Mouse (Mus musculus): ENCODE data around the gene Ica1l. TPM values are rescaled to one million over a fixed set of nuclear protein-coding genes. Genes with fewer than 3 reads are reported as not detected.

The Ica1l gene
- total and polyA plus RNA-seq, 2 experiments = not detected

- no peak overlapping the region for H3K9ac ChIP-seq (ENCODE audit: low read depth, low read length)
- TF ChIP-seq CTCF (IDR thresholded peaks at IDR 0.05; ENCODE audit: low read depth, low read length) = no peak
- TF ChIP-seq POLR2A (IDR thresholded peaks at IDR 0.05; ENCODE audit: extremely low read depth, insufficient read depth, low read length) = no peak
- H3K27ac ChIP-seq (replicated peaks; ENCODE audit: insufficient read depth, low read depth, low read length) = no peak overlapping the region
- no peak for DNase-seq (ENCODE audit: extremely low read depth, low read depth, low spot score)
- H3K4me3 ChIP-seq (ENCODE audit: insufficient read depth, low read depth, low read length) = no peak overlapping the region
- no peaks in the 10 kb centered on the region for H3K79me2 ChIP-seq (ENCODE audit: control insufficient read depth, insufficient read depth, low read length)
- no peaks in the 10 kb centered on the region for H3K27me3 ChIP-seq (ENCODE audit: control insufficient read depth, insufficient read depth, low read length)
- 61% methylated on average over 5 of the region's 5 CpGs for WGBS
- H3K4me1 ChIP-seq (ENCODE audit: control insufficient read depth, insufficient read depth, low read length) = no peaks in the 10 kb centered on the region
- H3K36me3 ChIP-seq (ENCODE audit: control insufficient read depth, insufficient read depth, low read length) = no peaks in the 10 kb centered on the region
These were observed 45.6 kb downstream of the Ica1l start for GRCm38 (mm10) chr1:59997352-59997751.

DNA sequence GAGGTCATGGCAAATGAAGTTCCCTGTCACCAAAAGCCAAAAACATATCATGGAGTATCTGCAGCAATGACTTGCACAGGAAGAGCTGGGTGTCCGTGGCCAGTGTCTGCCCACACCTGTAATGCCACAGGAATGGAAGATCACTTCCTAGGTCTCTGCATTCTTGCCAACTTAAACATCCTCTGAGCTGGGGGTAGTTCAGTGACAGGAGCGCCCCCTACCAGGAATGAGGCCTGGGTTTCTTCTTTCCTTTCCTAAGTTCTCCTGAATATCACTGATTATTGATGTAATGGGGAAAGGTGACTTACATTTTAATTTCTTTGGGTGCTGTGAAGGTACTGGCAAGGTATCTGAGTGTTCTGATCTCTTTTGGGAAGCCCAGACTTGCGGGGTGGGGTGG, 47.3 kb downstream of the Ica1l start:
- TF ChIP-seq CTCF (IDR thresholded peaks at IDR 0.05; ENCODE audit: low read depth, low read length) = no peak
- no peak for TF ChIP-seq POLR2A (IDR thresholded peaks at IDR 0.05; ENCODE audit: extremely low read depth, insufficient read depth, low read length)
- H3K36me3 ChIP-seq (ENCODE audit: control insufficient read depth, insufficient read depth, low read length) = peaks cover 2% of the 10 kb centered on the region; the same call in 1 of the 2 replicates
- H3K4me1 ChIP-seq (ENCODE audit: control insufficient read depth, insufficient read depth, low read length) = no peaks in the 10 kb centered on the region
- no peak overlapping the region for H3K9ac ChIP-seq (ENCODE audit: low read depth, low read length)
- DNase-seq (ENCODE audit: extremely low read depth, low read depth, low spot score) = no peak
- 55% methylated on average over 3 of the region's 3 CpGs for WGBS
- H3K27ac ChIP-seq (replicated peaks; ENCODE audit: insufficient read depth, low read depth, low read length) = no peak overlapping the region
- no peak overlapping the region for H3K4me3 ChIP-seq (ENCODE audit: insufficient read depth, low read depth, low read length)
- no peaks in the 10 kb centered on the region for H3K79me2 ChIP-seq (ENCODE audit: control insufficient read depth, insufficient read depth, low read length)
- no peaks in the 10 kb centered on the region for H3K27me3 ChIP-seq (ENCODE audit: control insufficient read depth, insufficient read depth, low read length)

DNA sequence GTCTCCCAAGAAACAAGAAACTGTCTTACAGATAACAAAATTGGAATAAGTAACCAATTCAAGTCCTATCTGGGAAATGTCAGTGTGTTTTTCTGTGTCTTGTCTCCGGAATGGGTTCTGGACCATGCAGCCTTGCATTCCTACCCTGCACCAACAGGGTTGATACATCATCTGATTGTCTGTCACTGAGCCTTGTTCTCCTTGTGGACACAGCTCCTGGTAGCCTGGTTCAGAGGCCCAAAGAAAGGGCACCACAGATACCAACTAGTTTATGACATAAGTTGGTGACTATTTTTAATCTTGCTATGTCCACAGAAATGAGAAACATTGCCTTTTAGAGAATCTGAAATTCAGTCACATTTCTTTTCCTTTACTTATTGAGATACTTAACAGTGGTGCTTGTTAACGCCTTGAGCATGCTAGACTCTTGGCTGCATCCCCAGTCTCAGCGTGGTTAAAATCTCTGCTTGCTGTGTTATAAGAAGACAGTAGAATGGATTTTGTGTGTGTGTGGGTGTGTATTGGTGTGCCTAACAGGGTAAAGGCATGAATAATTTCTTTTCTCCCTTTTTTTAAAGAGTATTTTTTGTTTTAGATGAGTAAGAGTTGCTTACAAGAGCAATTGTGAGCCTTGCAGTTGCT, 55.5 kb downstream of the Ica1l start:
- Histone ChIP-seq H3K4me1 (ENCODE audit: control insufficient read depth, insufficient read depth, low read length) (no peaks in the 10 kb centered on the region), H3K27ac (replicated peaks; ENCODE audit: insufficient read depth, low read depth, low read length) (no peak overlapping the region), H3K4me3 (ENCODE audit: insufficient read depth, low read depth, low read length) (no peak overlapping the region), H3K36me3 (ENCODE audit: control insufficient read depth, insufficient read depth, low read length) (peaks cover 13% of the 10 kb centered on the region; the same call in 1 of the 2 replicates), H3K79me2 (ENCODE audit: control insufficient read depth, insufficient read depth, low read length) (no peaks in the 10 kb centered on the region), H3K27me3 (ENCODE audit: control insufficient read depth, insufficient read depth, low read length) (no peaks in the 10 kb centered on the region), H3K9ac (ENCODE audit: low read depth, low read length) (no peak overlapping the region)
- no peak for DNase-seq (ENCODE audit: extremely low read depth, low read depth, low spot score)
- 94% methylated on average over 3 of the region's 3 CpGs for WGBS
- no peak for TF ChIP-seq POLR2A (IDR thresholded peaks at IDR 0.05; ENCODE audit: extremely low read depth, insufficient read depth, low read length)
- TF ChIP-seq CTCF (IDR thresholded peaks at IDR 0.05; ENCODE audit: low read depth, low read length) = no peak

- no peaks in the 10 kb centered on the region for H3K79me2 ChIP-seq (ENCODE audit: control insufficient read depth, insufficient read depth, low read length)
- H3K4me3 ChIP-seq (ENCODE audit: insufficient read depth, low read depth, low read length) = no peak overlapping the region
- peaks cover 13% of the 10 kb centered on the region; the same call in 1 of the 2 replicates for H3K36me3 ChIP-seq (ENCODE audit: control insufficient read depth, insufficient read depth, low read length)
- no peak overlapping the region for H3K9ac ChIP-seq (ENCODE audit: low read depth, low read length)
- no peaks in the 10 kb centered on the region for H3K27me3 ChIP-seq (ENCODE audit: control insufficient read depth, insufficient read depth, low read length)
- H3K27ac ChIP-seq (replicated peaks; ENCODE audit: insufficient read depth, low read depth, low read length) = no peak overlapping the region
- H3K4me1 ChIP-seq (ENCODE audit: control insufficient read depth, insufficient read depth, low read length) = no peaks in the 10 kb centered on the region
- no peak for TF ChIP-seq POLR2A (IDR thresholded peaks at IDR 0.05; ENCODE audit: extremely low read depth, insufficient read depth, low read length)
- no peak for TF ChIP-seq CTCF (IDR thresholded peaks at IDR 0.05; ENCODE audit: low read depth, low read length)
- DNase-seq (ENCODE audit: extremely low read depth, low read depth, low spot score) = no peak
These were observed 56.4 kb downstream of the Ica1l start for GRCm38 (mm10) chr1:59986626-59987025.

- Histone ChIP-seq H3K27me3 (ENCODE audit: control insufficient read depth, insufficient read depth, low read length) (no peaks in the 10 kb centered on the region), H3K36me3 (ENCODE audit: control insufficient read depth, insufficient read depth, low read length) (peaks cover 12% of the 10 kb centered on the region), H3K4me3 (ENCODE audit: insufficient read depth, low read depth, low read length) (no peak overlapping the region; the same call in 1 of the 2 replicates), H3K4me1 (ENCODE audit: control insufficient read depth, insufficient read depth, low read length) (no peaks in the 10 kb centered on the region), H3K27ac (replicated peaks; ENCODE audit: insufficient read depth, low read depth, low read length) (no peak overlapping the region), H3K9ac (ENCODE audit: low read depth, low read length) (no peak overlapping the region), H3K79me2 (ENCODE audit: control insufficient read depth, insufficient read depth, low read length) (peaks cover 3% of the 10 kb centered on the region; the same call in 1 of the 2 replicates)
- 88% methylated on average over 4 of the region's 4 CpGs for WGBS
- TF ChIP-seq POLR2A (IDR thresholded peaks at IDR 0.05; ENCODE audit: extremely low read depth, insufficient read depth, low read length) (no peak), CTCF (IDR thresholded peaks at IDR 0.05; ENCODE audit: low read depth, low read length) (peak; percentile 37; the same call in 1 of the 2 replicates)
- no peak for DNase-seq (ENCODE audit: extremely low read depth, low read depth, low spot score)
These were observed 75.7 kb downstream of the Ica1l start for GRCm38 (mm10) chr1:59967291-59967690.

GRCm38 (mm10) chr1:59966171-59966785, 76.7 kb downstream of the Ica1l start:
- Histone ChIP-seq H3K4me3 (ENCODE audit: insufficient read depth, low read depth, low read length) (no peak overlapping the region), H3K79me2 (ENCODE audit: control insufficient read depth, insufficient read depth, low read length) (peaks cover 3% of the 10 kb centered on the region; the same call in 1 of the 2 replicates), H3K27ac (replicated peaks; ENCODE audit: insufficient read depth, low read depth, low read length) (no peak overlapping the region), H3K4me1 (ENCODE audit: control insufficient read depth, insufficient read depth, low read length) (no peaks in the 10 kb centered on the region), H3K36me3 (ENCODE audit: control insufficient read depth, insufficient read depth, low read length) (peaks cover 15% of the 10 kb centered on the region), H3K9ac (ENCODE audit: low read depth, low read length) (no peak overlapping the region), H3K27me3 (ENCODE audit: control insufficient read depth, insufficient read depth, low read length) (no peaks in the 10 kb centered on the region)
- TF ChIP-seq POLR2A (IDR thresholded peaks at IDR 0.05; ENCODE audit: extremely low read depth, insufficient read depth, low read length) (no peak), CTCF (IDR thresholded peaks at IDR 0.05; ENCODE audit: low read depth, low read length) (no peak)
- DNase-seq (ENCODE audit: extremely low read depth, low read depth, low spot score) = no peak
- WGBS = 82% methylated on average over 6 of the region's 6 CpGs

Measured in liver, adult 2 months (tissue).